Mouse (Mus musculus): ENCODE data around the gene Orai3.
"Not testable (repeated sequence)": the region's sequence is repeated elsewhere in the genome, so short reads cannot be mapped to it uniquely, and the experiment has no call there.

The Orai3 gene

GRCm38 (mm10) chr7:127763642-127764041 is 6.0 kb upstream of the Orai3 start:
- no peak for DNase-seq (ENCODE audit: low read depth, low spot score)

- no peak for DNase-seq (ENCODE audit: low read depth, low spot score)
These were observed 3.9 kb upstream of the Orai3 start for GRCm38 (mm10) chr7:127765756-127766155.

- DNase-seq (ENCODE audit: low read depth, low spot score): peak; percentile 33
These were observed 2.6 kb upstream of the Orai3 start for GRCm38 (mm10) chr7:127766851-127767609.

GRCm38 (mm10) chr7:127767671-127768345 is 1.8 kb upstream of the Orai3 start:
- DNase-seq (ENCODE audit: low read depth, low spot score): no peak

GRCm38 (mm10) chr7:127768346-127768996 is 1.1 kb upstream of the Orai3 start:
- DNase-seq (ENCODE audit: low read depth, low spot score): no peak

GRCm38 (mm10) chr7:127768997-127769593 is 520 bp upstream of the Orai3 start:
- DNase-seq (ENCODE audit: low read depth, low spot score): peak; percentile 100

GRCm38 (mm10) chr7:127770039-127770905 is 657 bp downstream of the Orai3 start:
- no peak for DNase-seq (ENCODE audit: low read depth, low spot score)

- peak; percentile 50 for DNase-seq (ENCODE audit: low read depth, low spot score)
These were observed 1.6 kb downstream of the Orai3 start for GRCm38 (mm10) chr7:127771262-127771661.

- DNase-seq (ENCODE audit: low read depth, low spot score): no peak
These were observed 2.5 kb downstream of the Orai3 start for GRCm38 (mm10) chr7:127772080-127772479.

GRCm38 (mm10) chr7:127772557-127772956 is 2.9 kb downstream of the Orai3 start:
- no peak for DNase-seq (ENCODE audit: low read depth, low spot score)

GRCm38 (mm10) chr7:127773664-127774384 is 4.2 kb downstream of the Orai3 start:
- DNase-seq (ENCODE audit: low read depth, low spot score): peak; percentile 91

GRCm38 (mm10) chr7:127775837-127776236 is 6.2 kb downstream of the Orai3 start:
- not testable (repeated sequence) for DNase-seq (ENCODE audit: low read depth, low spot score)

GRCm38 (mm10) chr7:127776426-127776825 is 6.8 kb downstream of the Orai3 start, which contains the start of gene Setd1a:
Gene Setd1a (plus strand): TSS chr7:127776670.
- peak; percentile 87 for DNase-seq (ENCODE audit: low read depth, low spot score)

GRCm38 (mm10) chr7:127776878-127777473 is 7.4 kb downstream of the Orai3 start:
- DNase-seq (ENCODE audit: low read depth, low spot score): peak; percentile 97

- peak; percentile 66 for DNase-seq (ENCODE audit: low read depth, low spot score)
These were observed 8.1 kb downstream of the Orai3 start for GRCm38 (mm10) chr7:127777474-127778266.

- no peak for DNase-seq (ENCODE audit: low read depth, low spot score)
These were observed 8.7 kb downstream of the Orai3 start for GRCm38 (mm10) chr7:127778350-127778749.

GRCm38 (mm10) chr7:127785308-127785707 is 15.7 kb downstream of the Orai3 start, which contains the start of gene Gm49388:
Gene Gm49388 (plus strand): TSS chr7:127785608.
- no peak for DNase-seq (ENCODE audit: low read depth, low spot score)

- DNase-seq (ENCODE audit: low read depth, low spot score): no peak
These were observed 27.6 kb downstream of the Orai3 start for GRCm38 (mm10) chr7:127797076-127797845.

Measured in ES-CJ7 (cell line).